Mouse (Mus musculus): ENCODE results near the gene Nup214.

The Nup214 gene

DNA sequence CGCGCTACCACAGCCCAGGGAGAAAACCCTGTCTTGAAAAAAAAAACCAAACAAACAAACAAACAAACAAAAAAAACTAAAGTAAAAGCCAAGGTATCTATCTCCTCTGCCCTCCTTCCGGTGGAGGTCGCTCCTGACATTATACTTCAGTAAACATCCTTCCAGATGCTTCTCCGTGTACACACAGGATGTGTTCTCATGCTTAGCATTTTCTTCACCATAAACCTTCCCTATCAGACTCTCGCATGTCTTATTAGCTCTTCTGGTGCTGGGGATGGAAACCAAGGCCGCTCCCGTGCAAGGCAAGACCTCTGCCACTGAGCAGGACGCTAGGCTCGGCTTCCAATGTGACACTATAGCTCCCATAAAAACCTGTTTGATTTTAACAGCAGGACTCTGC lies 103.5 kb downstream of the Nup214 start:
- no peak for DNase-seq

DNA sequence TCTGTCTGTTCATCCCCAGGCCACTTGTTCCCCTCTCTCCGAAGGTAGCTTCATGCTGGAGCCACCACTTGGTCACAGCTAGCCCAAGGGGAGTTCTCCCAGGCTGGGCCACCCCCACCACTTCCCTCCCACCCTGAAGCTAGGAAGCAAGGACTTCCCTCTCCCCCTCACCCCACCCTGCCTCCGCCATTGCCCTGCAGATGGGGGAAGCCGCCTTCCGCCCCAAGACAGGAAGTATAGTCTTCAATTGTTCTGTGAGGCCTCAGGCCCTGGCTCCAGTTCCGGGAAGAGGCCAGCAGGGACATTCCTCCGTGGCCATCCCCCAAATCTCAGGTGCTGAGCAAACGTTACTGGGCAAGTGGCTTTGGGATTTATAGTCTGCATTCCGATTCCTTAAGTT lies 104.3 kb downstream of the Nup214 start:
- peak; percentile 78 to 87 for DNase-seq

DNA sequence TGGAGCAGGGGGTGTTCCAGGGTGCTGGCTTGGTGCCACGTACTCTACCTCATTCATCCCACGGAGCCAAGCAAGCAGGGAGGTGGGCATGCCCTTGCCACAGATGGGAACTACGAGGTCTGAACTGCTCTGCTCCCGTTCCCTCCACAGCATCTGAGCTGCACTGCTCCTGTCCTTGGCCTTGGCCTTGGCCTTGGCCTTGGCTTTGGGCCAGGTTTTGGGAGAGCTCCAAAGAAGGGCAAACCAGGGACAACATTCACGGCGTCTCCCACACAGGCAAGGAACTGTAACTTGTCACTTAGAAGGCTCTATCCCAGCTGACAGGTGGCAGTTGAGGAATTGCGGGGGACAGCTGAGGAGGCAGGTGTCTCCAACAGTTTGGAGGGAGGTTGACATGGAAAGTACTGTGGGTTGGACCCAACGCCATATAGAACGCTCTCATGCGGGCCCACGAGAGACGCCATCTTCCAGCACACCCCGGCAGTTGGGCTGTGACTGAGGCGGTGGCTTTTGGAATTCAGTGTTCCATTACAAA lies 105.0 kb downstream of the Nup214 start:
- no peak for DNase-seq

DNA sequence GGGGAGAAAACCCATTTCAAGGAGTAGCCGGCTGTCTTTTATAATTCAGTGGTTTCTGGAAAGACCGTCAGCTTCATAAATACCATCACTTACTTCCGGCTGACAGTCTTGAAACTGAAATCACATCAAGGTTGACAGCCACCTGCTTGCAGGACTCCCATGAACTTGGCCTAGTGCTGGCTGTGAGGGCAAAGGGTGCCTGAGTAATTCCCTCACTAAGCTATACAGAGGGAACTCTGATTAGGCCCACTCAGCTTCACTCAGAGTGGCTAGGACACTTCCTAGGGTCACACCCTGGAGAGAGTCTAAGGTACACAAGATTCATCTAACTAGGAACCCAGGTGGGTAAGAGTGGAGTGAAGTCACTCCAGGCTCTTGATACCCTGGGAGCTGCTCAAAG lies 106.4 kb downstream of the Nup214 start:
- DNase-seq, result no peak

DNA sequence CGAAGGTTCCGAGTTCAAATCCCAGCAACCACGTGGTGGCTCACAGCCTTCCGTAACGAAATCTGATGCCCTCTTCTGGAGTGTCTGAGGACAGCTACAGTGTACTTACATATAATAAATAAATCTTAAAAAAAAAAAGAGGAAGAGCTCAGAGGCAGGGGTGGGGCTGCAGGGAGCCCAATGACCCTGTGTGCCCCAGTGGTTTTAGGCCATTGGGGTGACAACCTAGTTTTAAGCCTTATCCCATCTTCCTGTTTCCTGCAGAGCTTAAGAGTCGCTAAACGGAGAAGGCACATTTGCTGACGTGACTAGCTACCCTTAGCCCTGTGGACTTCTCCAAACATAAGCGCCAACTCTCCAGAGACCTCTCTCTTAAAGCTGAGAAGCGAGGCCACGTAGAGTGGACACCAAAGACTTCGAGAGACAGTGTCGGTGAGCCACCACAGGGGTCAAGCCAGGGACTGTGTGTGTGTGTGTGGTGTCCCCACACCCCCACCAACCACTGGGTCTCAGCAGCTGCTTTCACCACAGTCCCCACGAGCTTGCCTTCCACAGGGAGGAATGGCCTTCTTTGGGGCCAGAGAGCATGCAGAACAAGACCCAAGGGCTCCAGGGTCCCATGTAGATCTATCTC lies 107.2 kb downstream of the Nup214 start:
- no peak for DNase-seq

DNA sequence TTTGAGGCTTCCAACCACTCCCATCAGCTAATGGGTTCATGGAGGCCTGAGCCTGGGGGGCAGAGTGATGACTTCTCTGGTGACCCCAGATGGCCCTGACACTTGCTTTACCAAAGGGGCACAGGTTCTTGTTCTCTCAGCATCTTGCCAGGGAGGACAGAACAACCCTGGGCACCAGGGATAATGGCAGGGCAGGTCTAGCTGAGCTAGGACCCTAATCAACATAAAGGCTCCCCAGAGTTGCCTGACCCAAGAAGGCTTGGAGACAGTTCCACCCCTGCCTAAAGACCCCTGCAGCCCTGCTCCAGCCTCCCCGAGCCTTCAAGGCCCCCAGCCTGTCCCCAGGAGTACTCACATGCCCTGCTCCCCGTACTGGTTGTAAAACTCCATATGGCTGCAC lies 108.0 kb downstream of the Nup214 start:
- no peak for DNase-seq

DNA sequence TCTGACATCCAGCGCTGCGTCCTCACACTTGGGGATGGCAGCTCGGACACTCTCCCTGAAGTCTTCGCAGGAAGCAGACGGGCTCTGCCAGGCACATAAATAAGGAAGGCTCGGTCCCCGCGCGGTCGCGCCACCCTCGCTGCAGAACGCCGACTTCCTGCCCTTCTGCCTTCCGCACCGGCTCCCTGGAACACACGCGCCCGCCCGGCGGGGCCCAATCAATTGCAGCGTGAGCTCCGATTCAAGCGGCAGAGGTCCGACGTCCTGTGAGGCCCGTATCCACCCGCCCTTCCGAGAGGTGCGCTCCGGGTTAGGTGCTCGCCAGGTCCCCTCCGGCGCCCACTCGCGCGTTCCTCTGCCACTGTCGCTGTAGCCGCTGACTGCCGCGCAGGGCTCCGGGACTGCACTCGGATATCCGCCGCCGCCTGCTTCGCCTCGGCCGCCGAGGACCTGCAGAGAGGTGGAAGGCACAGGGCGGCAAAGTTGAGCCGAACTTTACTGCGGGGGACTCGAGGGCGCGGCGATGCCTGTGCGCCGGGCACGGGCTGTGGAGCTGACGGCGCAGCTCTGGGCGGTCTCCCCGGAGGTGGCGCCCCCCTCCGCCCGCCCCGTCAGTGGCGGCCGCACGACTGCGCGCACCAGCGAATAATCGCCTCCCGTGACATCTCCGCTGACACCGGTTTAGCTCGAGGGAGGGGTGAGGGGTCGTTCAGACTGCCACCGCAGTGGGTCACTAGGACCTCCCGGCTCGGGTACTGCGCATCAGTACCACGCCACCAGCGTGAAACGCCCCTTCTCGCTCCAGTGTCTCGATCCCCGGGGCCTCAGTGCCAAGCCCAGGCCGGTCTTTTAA lies 109.1 kb downstream of the Nup214 start:
- DNase-seq, result peak; percentile 77 to 82

DNA sequence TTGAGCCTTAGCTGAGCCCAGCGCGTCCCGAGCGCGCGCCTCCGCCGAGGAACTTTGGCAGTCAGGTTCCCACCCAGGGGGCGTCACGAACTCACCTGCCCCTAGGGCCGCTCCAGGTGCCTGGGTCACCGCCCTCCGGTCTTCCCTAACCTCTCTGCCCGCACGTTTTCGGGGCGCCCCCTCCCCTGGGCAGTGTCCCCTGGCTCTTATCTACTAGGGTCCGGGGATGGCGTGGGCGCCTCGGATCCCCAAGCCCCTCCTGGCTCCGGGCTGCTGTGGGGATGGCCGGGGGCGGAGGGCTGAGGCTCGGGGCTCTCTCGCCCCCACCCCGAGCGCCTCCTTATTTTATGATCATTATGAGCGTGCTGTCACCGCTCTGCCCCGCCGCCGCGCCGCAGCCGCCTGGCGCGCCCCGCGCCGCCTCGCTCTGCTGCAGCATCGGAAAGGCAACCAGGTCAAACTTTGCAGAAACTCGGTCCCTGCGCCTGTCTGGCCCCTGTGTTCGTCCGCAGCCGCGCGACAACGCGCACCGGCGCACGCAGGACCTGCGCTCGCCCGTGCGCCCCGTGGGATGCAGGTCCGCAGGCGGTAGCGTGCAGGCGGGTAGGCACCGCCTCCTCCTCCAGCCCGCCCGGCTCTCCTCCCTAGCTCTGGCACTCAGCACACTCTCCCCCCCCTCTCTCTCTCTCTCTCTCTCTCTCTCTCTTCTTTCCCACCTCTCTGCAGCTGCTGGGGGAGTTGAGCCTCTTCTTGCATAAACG lies 110.1 kb downstream of the Nup214 start, which contains the start of gene Fam78a:
Gene Fam78a, minus strand, starts transcription at position 747 of the 761 bp plus-strand sequence.
- peak in 1 of 2 experiments; percentile 50 for DNase-seq

DNA sequence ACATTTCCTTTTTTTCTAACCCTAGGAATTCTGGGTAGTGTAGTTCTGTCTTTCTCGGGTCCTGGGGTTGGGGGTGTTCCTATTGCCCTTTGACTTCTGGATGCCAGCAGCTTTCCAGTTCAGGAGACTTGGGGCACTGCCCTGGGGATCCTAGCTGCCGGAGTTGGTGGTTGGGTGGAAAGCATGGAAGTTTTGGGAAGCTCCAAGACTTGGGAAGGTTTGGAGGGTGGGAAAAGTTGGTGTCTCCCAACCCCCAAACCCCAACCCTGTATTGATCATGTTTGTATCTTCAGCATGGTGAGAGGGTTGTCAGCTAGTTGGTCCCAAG lies 110.6 kb downstream of the Nup214 start:
- no peak for DNase-seq

DNA sequence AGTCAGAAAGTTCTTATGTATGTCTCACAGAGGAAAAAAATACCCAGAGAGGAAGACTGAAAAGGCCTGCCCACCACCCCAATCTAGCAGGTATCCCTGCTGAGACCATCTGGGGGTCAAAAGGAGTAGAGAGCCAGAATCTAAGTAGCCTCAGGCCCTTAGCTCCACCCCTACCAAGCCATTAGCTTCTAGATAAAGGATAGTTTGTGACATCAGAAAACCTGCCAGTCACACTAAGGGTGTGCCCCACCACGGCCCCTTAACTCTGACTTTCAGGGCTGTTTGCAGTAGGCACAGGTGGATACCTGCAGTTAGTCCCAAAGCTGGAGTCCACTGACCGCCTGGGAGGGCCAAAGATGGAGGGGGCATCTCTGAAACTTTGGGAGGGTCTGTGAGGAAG lies 111.0 kb downstream of the Nup214 start:
- no peak for DNase-seq

DNA sequence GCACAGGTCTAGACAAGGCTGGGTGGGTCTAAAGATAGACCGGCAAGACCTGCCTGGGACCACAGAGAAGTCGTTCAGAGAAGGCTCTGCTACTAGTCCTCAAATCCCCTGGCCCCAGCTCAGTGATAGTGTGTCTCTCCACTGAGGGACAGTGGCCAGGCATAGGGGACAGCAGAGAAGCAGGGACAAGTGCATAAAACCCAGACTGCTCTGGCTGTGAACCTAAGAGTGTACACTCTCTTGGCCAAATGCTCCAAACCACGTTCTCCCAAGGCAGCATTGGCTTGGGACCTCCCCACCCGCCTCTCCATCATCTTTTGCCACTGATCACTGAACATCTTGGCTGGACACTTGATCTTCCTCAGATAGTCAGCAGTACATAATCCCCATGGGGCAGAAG lies 113.4 kb downstream of the Nup214 start:
- no peak for DNase-seq

DNA sequence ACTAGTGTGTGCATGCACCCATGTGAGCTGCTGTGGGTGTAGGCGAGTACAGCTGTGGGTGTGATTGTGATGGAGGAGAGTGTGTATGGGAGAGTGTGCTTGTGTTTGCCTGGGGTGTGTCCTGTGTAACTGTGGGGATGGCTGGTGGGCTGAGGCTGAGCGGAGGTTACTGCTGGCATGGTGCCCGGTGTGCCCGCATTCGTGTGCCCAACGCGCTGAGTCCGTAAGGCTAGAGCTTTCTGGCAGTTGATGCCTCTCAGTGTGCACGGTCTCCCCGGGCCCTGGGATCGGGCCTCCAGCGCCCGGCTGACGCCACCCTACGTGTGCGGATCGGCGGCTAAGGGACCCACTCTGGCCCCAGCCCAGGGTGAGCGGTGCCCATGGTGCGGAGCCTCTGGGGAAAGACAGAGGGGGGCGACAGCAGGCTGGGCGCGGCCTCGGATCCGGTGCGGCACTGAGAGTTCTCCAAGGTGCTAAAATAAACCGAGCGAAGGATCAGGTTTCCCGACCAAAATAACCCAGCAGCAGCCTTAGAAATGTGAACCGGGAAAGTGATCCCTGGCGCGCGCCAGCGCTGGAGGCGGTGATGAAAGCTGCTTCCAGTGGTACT lies 114.2 kb downstream of the Nup214 start:
- no peak for DNase-seq

DNA sequence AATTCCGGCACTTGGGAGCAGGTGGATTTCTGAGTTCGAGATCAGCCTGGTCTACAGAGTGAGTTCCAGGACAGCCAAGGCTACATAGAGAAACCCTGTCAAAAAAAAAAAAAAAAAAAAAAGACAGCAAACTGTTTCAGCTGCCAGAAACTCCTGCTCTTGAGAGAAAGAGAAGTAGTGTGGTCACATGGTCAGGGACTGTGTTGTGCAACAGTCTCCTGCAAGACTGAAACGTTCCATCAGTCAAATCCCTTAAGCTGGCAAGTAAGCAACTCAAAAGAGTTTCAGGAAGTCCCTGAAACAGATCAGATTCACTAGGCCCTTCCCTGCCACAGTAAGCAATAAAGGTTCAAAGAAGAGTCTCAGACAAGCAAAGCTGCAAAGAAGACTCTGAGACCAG lies 115.4 kb downstream of the Nup214 start:
- DNase-seq, result no peak

DNA sequence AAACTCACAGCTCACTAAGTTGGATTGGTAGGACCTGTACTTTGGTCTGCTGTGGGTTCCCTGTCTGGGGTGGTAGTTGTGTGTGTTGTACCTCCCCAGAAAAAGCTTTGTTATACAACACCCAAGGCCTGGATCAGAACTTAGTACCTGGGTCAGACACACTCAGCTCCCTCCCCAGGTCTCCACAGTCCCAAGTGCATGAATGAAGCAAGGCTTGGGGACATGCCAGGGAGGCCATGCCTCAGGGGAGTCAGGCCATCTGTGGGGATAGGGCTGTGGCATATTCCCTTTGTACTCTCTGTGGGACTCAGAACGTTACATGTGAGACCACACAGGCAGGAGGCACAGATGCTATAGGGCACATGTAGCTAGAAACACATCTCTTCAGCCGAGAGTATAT lies 115.9 kb downstream of the Nup214 start:
- DNase-seq, result no peak

DNA sequence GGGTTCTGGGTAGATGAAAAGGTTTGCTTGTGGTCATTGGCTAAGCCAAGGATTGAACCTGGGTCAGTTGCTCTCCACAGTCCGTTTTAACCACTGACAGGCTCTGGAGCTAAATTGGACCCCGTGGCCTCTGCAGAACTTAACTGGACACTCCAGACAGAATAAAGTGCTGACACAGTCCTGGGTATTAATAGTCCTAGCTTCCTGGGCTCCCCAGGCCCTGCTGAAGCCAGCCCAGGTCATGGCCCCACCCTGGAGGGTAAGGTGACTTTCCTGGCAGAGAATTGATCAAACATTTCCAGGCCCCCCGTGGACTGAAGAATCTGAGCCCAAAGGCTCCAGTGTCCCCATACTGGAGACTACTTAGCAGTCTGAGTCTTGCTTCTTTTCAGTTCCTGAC lies 117.7 kb downstream of the Nup214 start:
- no peak for DNase-seq

DNA sequence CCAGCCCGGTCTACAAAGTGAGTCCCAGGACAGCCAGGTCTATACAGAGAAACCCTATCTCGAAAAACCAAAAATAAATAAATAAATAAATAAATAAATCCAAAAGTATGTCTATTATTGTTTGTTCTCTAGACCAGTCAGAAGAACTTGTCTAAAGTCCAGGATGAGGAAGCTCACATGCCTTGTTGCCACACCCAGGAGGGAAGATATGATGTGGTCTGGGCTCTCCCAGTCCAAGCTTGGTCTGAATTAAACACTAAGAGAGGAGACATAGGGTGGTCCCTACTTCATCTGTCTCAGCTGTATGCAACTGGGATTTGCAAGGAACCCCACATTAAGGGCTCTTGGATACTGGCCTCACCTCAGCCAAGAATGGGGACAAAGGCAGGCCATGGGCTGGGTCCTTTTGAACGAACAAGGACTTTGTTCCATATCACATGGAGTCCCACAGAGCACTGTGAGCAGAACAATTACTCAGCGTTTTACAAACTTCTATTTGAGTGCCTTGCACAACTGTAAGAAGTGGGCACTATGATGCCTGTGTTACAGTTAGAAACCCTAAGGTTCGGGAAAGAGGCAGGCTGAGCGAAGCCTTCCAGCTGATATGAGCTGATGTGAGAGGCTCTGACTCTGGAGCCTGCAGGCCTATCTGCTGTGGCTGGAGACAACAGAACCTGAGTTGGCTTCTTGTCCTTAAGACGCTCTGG lies 119.9 kb downstream of the Nup214 start:
- DNase-seq, result no peak

DNA sequence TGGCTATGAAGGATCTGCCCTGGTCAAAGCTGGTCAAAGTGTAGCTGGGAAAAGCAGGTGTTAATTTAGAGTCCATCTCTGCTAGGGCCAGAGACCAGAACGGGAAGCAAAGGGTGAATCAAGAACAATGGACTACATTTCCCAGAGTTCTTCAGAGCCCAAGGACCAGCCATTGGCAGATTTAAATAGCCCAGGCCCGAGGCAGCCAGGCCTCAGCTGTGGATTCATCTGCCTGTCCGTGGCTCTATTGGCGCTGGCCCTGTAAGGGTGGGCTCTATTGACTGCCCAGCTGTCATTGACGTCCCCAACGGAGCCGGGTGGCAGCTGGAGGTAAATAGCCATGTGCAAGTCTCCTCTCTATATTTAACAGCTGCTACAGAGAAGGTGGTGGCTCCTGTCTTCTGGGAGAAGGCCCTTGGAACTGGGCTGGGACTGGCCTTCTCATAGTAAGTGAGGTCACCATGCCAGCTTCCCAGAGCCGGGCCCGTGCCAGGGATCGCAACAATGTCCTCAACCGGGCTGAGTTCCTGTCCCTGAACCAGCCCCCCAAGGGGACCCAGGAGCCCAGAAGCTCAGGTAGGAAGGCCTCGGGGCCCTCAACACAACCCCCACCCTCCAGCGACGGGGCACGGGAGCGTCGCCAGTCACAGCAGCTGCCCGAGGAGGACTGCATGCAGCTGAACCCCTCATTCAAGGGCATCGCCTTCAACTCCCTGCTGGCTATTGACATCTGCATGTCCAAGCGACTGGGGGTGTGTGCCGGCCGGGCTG lies 121.3 kb downstream of the Nup214 start, which contains the start of gene Plpp7:
Gene Plpp7, plus strand, starts transcription at position 178 of the 771 bp plus-strand sequence.
- peak; percentile 59 to 81 for DNase-seq

DNA sequence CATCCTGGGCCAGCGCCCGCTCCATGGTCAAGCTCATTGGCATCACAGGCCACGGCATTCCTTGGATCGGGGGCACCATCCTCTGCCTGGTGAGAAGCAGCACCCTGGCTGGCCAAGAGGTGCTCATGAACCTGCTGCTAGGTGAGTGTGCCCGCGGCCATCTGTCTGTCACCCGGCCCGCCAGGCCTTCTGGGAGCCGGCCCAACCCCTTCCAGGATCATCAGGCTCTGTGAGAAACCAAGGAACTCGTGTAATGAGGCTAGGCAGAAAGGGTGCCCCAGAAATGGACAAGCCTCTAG lies 121.8 kb downstream of the Nup214 start:
- DNase-seq, result no peak

DNA sequence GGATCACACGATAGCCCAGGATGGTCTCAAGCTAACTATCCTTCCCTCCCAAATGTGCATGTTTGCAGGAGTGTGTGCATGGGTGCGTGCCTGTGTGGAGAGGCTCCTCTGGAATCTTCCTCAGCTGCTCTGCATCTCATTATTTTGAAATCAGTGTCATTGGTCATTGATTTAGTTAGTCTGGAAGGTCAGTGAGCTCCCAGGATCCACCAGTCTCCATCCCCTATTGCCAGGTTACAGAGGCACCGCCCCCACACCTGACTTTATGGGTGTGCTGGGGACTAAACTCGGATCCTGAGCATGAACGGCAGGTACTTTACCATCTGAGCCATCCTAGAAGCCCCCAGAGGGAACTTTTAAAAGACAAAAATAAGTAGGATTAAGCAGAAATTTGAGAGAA lies 128.7 kb downstream of the Nup214 start:
- no peak for DNase-seq

DNA sequence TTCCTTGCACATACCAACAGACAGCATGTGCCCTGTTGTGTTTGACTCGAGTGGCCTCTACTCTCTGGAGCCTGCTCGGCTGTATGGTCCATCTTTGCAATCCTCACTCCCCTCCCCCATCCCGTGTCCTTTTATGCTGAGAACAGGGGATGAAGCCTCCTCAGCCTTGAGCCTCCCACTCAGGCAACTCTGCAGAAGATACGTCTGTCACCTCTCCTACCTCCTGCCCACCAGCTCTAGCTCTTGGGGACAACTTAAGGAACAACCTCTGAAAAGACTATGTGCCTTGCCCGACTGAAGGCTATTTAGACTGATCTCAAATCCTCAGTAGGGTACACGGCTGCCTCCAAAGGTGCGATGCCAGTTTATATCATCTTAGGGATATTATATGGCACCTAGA lies 129.3 kb downstream of the Nup214 start:
- DNase-seq, result no peak

Data from lung, postnatal 4 days (tissue).